Mouse (Mus musculus) telencephalon, adult 2 months (tissue): ENCODE measurements around the gene Fibp.

Experiments used
- DNase-seq: peaks from one replicate; pipeline ENCODE4 v3.0.0-alpha.2; 2011; ENCODE audit warnings: low read depth, low spot score

Gene Fibp

DNA sequence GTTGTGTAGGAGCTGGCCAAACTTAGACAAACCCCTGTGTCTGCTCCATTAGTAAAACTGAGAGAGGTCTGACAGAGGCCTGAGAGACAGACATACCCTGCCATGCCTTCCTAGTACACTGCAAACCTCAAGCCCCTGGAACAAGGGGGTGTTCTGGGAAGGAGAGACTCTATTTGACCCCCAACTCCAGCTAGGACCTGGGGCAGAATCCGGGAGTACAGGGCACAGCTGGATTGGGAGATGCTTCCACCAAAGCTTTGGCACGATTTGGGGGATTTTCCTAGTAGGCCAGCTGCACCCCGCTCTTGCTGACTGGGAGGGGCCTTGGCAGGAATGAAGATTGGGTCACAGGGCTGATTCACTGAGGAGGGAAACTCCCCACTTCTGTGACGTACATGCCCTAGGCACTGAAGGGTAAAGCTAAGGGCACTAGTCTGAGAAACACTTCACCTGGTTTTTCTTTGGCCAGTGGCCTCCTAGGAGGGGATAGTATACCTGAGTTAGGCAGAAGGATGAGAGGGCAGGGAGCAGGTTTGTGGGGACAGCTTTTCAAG, 28.4 kb upstream of the Fibp start:
- DNase-seq = no peak

DNA sequence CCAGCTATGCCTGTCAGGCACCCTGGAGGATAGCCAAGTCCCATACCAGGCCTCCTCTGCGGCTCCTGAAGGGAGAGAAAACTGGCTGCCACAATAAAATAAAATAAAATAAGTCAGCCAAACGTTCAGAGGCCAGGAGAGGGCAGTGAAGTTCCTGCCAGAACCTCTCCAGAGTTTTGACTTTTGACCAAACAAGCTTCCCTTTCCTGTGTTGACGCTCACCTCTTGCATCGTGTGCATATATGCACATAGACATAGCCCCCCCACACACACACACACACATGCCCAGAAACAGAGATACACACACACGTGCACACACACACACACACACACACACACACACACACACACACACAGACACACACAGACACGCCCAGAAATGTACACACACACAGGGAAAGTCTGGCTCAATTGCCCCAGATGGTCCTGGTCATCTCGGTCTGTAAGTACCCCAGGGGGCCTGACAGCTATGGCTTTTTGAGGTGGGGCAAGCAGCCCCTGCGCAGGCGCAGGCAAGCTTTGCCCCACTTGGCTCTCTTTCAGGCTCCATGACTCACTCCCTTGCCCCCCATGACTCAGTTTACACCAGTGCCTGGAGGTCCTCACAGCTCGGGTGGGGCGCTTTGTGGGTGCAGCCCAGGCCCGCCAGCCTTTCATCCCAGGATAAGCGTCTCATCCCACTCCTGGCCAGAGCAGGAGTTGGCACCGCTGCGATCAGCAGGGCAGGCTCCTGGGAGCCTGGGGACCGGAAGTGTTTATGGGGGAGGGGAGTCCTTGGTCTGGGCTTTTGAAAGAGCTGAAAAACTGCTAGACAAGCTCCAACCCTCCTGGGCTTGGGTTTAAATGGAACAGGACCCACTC, 27.2 kb upstream of the Fibp start:
- no peak for DNase-seq

- DNase-seq = no peak
These were observed 26.5 kb upstream of the Fibp start for GRCm38 (mm10) chr19:5433951-5434350.

- DNase-seq = no peak
These were observed 16.0 kb upstream of the Fibp start for GRCm38 (mm10) chr19:5444371-5444908.

- no peak for DNase-seq
These were observed 15.5 kb upstream of the Fibp start for GRCm38 (mm10) chr19:5444954-5445353.

GRCm38 (mm10) chr19:5445747-5446146, 14.7 kb upstream of the Fibp start:
- no peak for DNase-seq

DNA sequence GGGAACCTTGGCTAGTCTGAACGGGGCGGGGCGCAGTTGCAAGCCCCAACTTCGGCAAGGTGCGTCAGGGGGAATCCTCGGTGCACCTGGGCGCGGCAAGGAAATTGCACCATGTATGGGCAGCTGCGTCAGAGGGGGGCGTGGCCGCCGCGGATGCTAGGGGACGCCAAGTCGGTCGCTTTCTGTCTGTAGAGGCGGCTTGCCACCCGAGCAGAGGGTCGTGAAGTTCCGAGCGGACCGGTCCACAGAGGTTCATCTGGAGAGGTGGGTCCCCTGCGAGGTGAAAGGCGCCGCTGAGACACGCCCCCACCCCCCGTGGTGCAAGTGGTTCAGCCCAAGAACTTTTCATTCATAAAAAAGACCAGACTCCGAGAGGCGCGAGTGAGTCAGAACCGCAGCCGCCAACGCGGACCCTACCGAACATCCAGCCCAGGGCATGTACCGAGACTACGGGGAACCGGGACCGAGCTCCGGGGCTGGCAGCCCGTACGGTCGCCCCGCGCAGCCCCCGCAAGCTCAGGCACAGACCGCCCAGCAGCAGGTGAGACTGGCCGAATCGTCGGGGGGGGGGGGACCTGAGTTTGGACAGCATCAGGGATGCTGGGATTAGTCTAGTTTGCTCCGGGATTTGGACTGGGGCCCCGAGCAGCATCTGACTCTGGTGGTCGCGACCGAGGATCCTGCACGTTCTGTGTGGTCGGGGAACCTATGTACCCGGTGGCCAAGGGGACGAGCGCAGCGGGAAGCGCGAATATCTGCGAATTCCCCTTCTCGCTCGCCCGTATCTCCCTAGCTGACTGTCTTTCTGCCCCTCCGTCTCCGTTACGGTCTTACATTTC, 12.7 kb upstream of the Fibp start, which contains the start of gene Fosl1:
TSS of gene Fosl1 (plus strand) at position 33 of the 839 bp plus-strand sequence.
- no peak for DNase-seq

DNA sequence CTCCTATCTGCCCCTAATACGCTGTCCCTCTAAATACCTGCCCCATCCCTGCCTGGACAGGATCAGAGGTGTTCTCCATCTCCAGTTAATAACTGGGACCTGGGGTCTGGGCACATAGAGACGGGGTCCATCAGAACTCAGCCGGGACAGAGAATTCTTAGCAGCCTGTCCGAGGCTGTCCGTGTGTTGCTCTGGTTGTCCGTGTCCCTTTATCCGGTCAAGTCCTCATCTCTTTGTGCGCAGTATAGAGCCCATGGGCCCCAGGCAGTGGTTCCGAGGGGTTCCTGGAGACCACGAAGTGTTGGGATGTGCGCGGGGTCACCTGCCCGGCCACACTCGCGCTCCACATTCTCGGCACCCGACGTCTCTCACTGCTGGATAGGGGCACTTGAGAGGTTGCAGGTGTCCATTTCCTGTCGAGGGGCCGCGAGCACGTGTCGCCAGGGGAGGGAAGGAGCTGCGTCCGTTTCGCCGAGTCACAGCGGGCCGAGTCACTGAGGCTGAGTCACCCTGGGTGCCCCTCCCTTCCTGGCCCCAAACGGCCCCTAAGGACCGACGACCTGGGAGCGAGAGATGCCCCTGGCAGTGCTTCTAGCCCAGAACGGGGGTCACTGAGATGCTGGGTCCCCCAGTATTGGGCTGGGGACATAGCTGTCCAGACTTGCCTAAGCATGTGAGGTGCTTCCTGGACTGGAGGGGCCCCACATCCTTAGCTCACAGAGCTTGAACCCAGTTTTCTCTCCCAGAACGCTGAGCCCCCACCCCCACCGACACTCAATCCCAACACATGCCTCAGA, 11.9 kb upstream of the Fibp start:
- no peak for DNase-seq

DNA sequence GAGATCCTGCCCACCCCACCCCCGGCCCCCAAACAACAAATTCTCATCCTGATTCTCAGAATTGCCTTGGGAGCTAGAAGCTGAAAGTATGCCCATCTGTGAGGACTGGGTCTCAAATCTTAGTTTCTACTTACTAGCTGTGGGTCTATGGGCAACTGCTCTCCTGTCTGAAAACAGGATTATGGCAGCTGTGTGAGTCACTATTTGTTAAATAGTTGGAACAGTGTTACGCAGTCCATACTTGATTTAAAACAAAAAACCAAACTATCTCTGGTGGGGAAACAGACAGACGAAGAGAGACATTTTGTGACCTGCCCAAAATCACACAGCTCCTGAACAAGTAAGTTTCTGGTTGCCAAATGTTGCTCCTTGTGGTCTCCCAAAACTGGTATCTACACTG, 10.7 kb upstream of the Fibp start:
- DNase-seq = no peak

GRCm38 (mm10) chr19:5451766-5452165, 8.6 kb upstream of the Fibp start:
- no peak for DNase-seq

DNA sequence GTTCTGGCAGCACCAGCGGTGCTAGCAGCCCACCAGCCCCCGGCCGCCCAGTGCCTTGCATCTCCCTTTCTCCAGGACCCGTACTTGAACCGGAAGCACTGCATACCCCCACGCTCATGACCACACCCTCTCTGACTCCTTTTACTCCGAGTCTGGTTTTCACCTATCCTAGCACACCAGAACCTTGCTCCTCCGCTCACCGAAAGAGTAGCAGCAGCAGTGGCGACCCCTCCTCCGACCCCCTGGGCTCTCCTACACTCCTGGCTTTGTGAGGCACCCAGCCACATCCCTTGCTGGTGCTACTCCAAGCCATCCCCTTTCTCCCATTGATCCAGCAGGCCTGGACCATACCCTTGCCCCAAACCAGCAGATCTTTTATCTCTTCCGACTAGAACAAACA, 5.4 kb upstream of the Fibp start:
- no peak for DNase-seq

- DNase-seq = no peak
These were observed 4.8 kb upstream of the Fibp start for GRCm38 (mm10) chr19:5455568-5455967.

GRCm38 (mm10) chr19:5456241-5456921, 4.0 kb upstream of the Fibp start:
- DNase-seq = no peak

GRCm38 (mm10) chr19:5456922-5457745, 3.3 kb upstream of the Fibp start:
- peak; percentile 91 for DNase-seq

GRCm38 (mm10) chr19:5457746-5458442, 2.5 kb upstream of the Fibp start, which contains the start of gene Ccdc85b:
Gene Ccdc85b, minus strand, starts transcription at chr19:5457894.
- no peak for DNase-seq

- DNase-seq = peak; percentile 72
These were observed 1.4 kb upstream of the Fibp start for GRCm38 (mm10) chr19:5459019-5459418.

DNA sequence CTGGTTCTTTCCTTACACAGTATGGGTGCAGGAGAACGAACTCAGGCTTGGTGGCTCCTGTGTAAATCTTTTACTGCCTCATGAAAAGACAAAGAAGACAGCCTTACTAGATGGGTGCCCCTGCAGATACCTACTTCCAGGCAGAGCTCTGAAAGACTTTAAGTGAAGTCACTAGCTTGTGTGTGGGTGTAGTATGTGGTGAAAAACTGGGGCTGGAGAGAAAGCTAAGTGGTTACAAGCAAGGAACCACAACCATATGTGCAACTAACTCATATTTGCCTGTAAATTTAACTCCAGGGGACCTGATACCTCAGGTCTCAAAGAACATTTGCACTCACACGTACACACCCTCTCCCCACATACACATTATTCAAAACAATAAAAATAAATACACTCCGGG, 519 bp upstream of the Fibp start:
- DNase-seq = no peak

GRCm38 (mm10) chr19:5461411-5461810, 996 bp downstream of the Fibp start:
- no peak for DNase-seq

DNA sequence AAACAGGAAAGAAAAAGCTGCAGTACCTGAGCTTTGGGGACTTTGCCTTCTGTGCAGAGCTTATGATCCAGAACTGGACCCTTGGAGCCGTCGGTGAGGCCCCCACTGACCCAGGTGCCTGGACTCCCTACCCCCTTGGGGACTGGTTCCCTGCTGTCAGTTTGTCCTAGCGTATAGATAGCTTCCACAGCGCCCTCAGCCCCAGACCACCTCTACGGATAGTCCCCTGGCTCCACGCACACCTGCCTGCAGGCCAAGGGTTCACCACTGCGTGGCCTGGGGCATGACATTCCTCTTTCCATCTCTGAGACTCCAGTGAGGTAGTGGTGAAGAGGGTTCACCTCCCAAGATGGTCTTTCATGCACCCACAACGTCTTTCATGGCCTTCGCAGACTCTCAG, 2.8 kb downstream of the Fibp start:
- no peak for DNase-seq
